Mouse (Mus musculus): ENCODE measurements around the gene Bend6. TPM values are rescaled to one million over a fixed set of nuclear protein-coding genes. Genes with fewer than 3 reads are reported as not detected.

Bend6 gene
- polyA plus RNA-seq, 1 experiment from 2014 or later = 0.35 TPM

DNA sequence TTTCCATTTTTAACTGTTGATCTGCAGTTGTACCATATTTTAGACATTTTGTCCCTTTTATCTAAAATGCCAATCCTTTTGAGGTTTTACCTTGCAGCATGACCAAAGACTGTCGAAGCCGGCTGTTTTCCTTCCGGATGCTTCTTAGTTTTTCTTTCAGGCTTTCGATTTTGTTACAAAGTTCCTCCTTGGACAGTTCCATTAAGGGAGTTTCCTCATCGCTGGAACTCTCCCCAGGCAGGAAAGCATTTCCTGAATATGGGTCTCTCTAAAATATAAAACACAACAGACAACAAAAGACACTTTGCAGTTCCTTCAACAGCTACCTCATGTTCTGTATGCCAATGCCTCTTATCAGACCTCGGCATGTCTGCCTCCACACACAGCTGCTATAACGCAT lies 29.4 kb downstream of the Bend6 start:
- H3K4me2 ChIP-seq (replicated peaks; ENCODE audit: low read depth) = no peak overlapping the region
- no peaks in the 10 kb centered on the region for H3K4me1 ChIP-seq (replicated peaks; ENCODE audit: control insufficient read depth, insufficient read depth, low read length)
- no peaks in the 10 kb centered on the region for H3K36me3 ChIP-seq (ENCODE audit: control insufficient read depth, insufficient read depth)
- WGBS = 81% methylated on average over 7 of the region's 7 CpGs
- no peak overlapping the region for H3K4me3 ChIP-seq (ENCODE audit: low read depth, low read length)
- TF ChIP-seq CTCF (IDR thresholded peaks at IDR 0.05; ENCODE audit: low read depth) = no peak
- no peaks in the 10 kb centered on the region for H3K27me3 ChIP-seq (replicated peaks; ENCODE audit: control insufficient read depth, insufficient read depth, low read length)
- ATAC-seq = no peak
- no peak overlapping the region for H3K9ac ChIP-seq (ENCODE audit: low read depth, low read length)
- H3K27ac ChIP-seq (ENCODE audit: low read depth, low read length) = no peak overlapping the region
- H3K9me3 ChIP-seq (ENCODE audit: control insufficient read depth) = no peaks in the 10 kb centered on the region

GRCm38 (mm10) chr1:33876416-33876815 lies 31.2 kb downstream of the Bend6 start:
- no peak overlapping the region for H3K9ac ChIP-seq (ENCODE audit: low read depth, low read length)
- H3K4me3 ChIP-seq (ENCODE audit: low read depth, low read length) = no peak overlapping the region
- WGBS = 85% methylated on average over 3 of the region's 3 CpGs
- no peak for ATAC-seq
- no peaks in the 10 kb centered on the region for H3K27me3 ChIP-seq (replicated peaks; ENCODE audit: control insufficient read depth, insufficient read depth, low read length)
- no peak for TF ChIP-seq CTCF (IDR thresholded peaks at IDR 0.05; ENCODE audit: low read depth)
- no peaks in the 10 kb centered on the region for H3K9me3 ChIP-seq (ENCODE audit: control insufficient read depth)
- H3K27ac ChIP-seq (ENCODE audit: low read depth, low read length) = no peak overlapping the region
- H3K4me2 ChIP-seq (replicated peaks; ENCODE audit: low read depth) = no peak overlapping the region
- no peaks in the 10 kb centered on the region for H3K36me3 ChIP-seq (ENCODE audit: control insufficient read depth, insufficient read depth)
- H3K4me1 ChIP-seq (replicated peaks; ENCODE audit: control insufficient read depth, insufficient read depth, low read length) = no peaks in the 10 kb centered on the region

DNA sequence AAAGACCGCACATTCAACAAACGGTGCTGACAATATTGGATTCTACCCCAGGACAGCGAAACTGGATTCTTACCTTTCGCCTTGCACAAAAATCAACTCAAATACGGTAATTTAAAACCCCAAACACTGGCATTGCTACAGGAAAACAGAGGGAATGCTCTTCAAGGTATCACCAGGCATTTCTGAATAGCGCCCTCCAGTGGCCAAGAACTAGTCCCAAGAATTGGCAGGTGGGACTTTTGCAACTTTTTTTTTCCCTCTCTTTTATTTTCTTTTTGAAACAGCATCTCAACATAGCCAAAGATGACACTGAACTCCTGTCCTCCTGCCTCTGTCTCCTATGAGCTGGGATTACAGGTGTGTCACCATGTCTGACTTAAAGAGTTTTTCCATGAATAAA lies 31.9 kb downstream of the Bend6 start:
- Histone ChIP-seq H3K4me1 (replicated peaks; ENCODE audit: control insufficient read depth, insufficient read depth, low read length) (no peaks in the 10 kb centered on the region), H3K4me2 (replicated peaks; ENCODE audit: low read depth) (no peak overlapping the region), H3K27ac (ENCODE audit: low read depth, low read length) (no peak overlapping the region), H3K9me3 (ENCODE audit: control insufficient read depth) (no peaks in the 10 kb centered on the region), H3K4me3 (ENCODE audit: low read depth, low read length) (no peak overlapping the region), H3K27me3 (replicated peaks; ENCODE audit: control insufficient read depth, insufficient read depth, low read length) (no peaks in the 10 kb centered on the region), H3K36me3 (ENCODE audit: control insufficient read depth, insufficient read depth) (no peaks in the 10 kb centered on the region), H3K9ac (ENCODE audit: low read depth, low read length) (no peak overlapping the region)
- 46% methylated on average over 6 of the region's 6 CpGs for WGBS
- ATAC-seq = no peak
- peak; percentile 46 for TF ChIP-seq CTCF (IDR thresholded peaks at IDR 0.05; ENCODE audit: low read depth)

GRCm38 (mm10) chr1:33873561-33873960 lies 34.1 kb downstream of the Bend6 start:
- 90% methylated on average over 5 of the region's 5 CpGs for WGBS
- no peaks in the 10 kb centered on the region for H3K4me1 ChIP-seq (replicated peaks; ENCODE audit: control insufficient read depth, insufficient read depth, low read length)
- no peak for TF ChIP-seq CTCF (IDR thresholded peaks at IDR 0.05; ENCODE audit: low read depth)
- no peak for ATAC-seq
- no peak overlapping the region for H3K27ac ChIP-seq (ENCODE audit: low read depth, low read length)
- no peaks in the 10 kb centered on the region for H3K36me3 ChIP-seq (ENCODE audit: control insufficient read depth, insufficient read depth)
- H3K27me3 ChIP-seq (replicated peaks; ENCODE audit: control insufficient read depth, insufficient read depth, low read length) = no peaks in the 10 kb centered on the region
- no peak overlapping the region for H3K4me2 ChIP-seq (replicated peaks; ENCODE audit: low read depth)
- no peaks in the 10 kb centered on the region for H3K9me3 ChIP-seq (ENCODE audit: control insufficient read depth)
- H3K4me3 ChIP-seq (ENCODE audit: low read depth, low read length) = no peak overlapping the region
- H3K9ac ChIP-seq (ENCODE audit: low read depth, low read length) = no peak overlapping the region

- no peaks in the 10 kb centered on the region for H3K9me3 ChIP-seq (ENCODE audit: control insufficient read depth)
- H3K27ac ChIP-seq (ENCODE audit: low read depth, low read length) = no peak overlapping the region
- H3K36me3 ChIP-seq (ENCODE audit: control insufficient read depth, insufficient read depth) = no peaks in the 10 kb centered on the region
- H3K27me3 ChIP-seq (replicated peaks; ENCODE audit: control insufficient read depth, insufficient read depth, low read length) = no peaks in the 10 kb centered on the region
- no peak for TF ChIP-seq CTCF (IDR thresholded peaks at IDR 0.05; ENCODE audit: low read depth)
- no peak overlapping the region for H3K9ac ChIP-seq (ENCODE audit: low read depth, low read length)
- no peaks in the 10 kb centered on the region for H3K4me1 ChIP-seq (replicated peaks; ENCODE audit: control insufficient read depth, insufficient read depth, low read length)
- H3K4me3 ChIP-seq (ENCODE audit: low read depth, low read length) = no peak overlapping the region
- ATAC-seq = no peak
- H3K4me2 ChIP-seq (replicated peaks; ENCODE audit: low read depth) = no peak overlapping the region
- 89% methylated on average over 3 of the region's 3 CpGs for WGBS
These were observed 38.2 kb downstream of the Bend6 start for GRCm38 (mm10) chr1:33869437-33869836.

GRCm38 (mm10) chr1:33869031-33869430 lies 38.6 kb downstream of the Bend6 start:
- no peak overlapping the region for H3K4me2 ChIP-seq (replicated peaks; ENCODE audit: low read depth)
- WGBS = 83% methylated on average over 2 of the region's 2 CpGs
- no peak overlapping the region for H3K27ac ChIP-seq (ENCODE audit: low read depth, low read length)
- H3K9ac ChIP-seq (ENCODE audit: low read depth, low read length) = no peak overlapping the region
- H3K4me3 ChIP-seq (ENCODE audit: low read depth, low read length) = no peak overlapping the region
- no peak for TF ChIP-seq CTCF (IDR thresholded peaks at IDR 0.05; ENCODE audit: low read depth)
- no peak for ATAC-seq
- no peaks in the 10 kb centered on the region for H3K27me3 ChIP-seq (replicated peaks; ENCODE audit: control insufficient read depth, insufficient read depth, low read length)
- H3K36me3 ChIP-seq (ENCODE audit: control insufficient read depth, insufficient read depth) = no peaks in the 10 kb centered on the region
- no peaks in the 10 kb centered on the region for H3K9me3 ChIP-seq (ENCODE audit: control insufficient read depth)
- no peaks in the 10 kb centered on the region for H3K4me1 ChIP-seq (replicated peaks; ENCODE audit: control insufficient read depth, insufficient read depth, low read length)

- Histone ChIP-seq H3K4me3 (ENCODE audit: low read depth, low read length) (no peak overlapping the region), H3K9me3 (ENCODE audit: control insufficient read depth) (no peaks in the 10 kb centered on the region), H3K4me2 (replicated peaks; ENCODE audit: low read depth) (no peak overlapping the region), H3K9ac (ENCODE audit: low read depth, low read length) (no peak overlapping the region), H3K36me3 (ENCODE audit: control insufficient read depth, insufficient read depth) (no peaks in the 10 kb centered on the region), H3K4me1 (replicated peaks; ENCODE audit: control insufficient read depth, insufficient read depth, low read length) (no peaks in the 10 kb centered on the region), H3K27me3 (replicated peaks; ENCODE audit: control insufficient read depth, insufficient read depth, low read length) (no peaks in the 10 kb centered on the region), H3K27ac (ENCODE audit: low read depth, low read length) (no peak overlapping the region)
- TF ChIP-seq CTCF (IDR thresholded peaks at IDR 0.05; ENCODE audit: low read depth) = no peak
- ATAC-seq = no peak
- 94% methylated on average over 2 of the region's 2 CpGs for WGBS
These were observed 60.8 kb downstream of the Bend6 start for GRCm38 (mm10) chr1:33846807-33847206.
